Mouse (Mus musculus) gastrocnemius, postnatal 14 days (tissue): Measurements from ENCODE around the gene Gm21876. TPM values are rescaled to one million over a fixed set of nuclear protein-coding genes. Genes with fewer than 3 reads are reported as not detected.
"Not testable (repeated sequence)": the region's sequence is repeated elsewhere in the genome, so short reads cannot be mapped to it uniquely, and the experiment has no call there.

ENCODE experiments used
- DNase-seq: peaks from one replicate; pipeline ENCODE4 v3.0.0; 2021; ENCODE audit warnings: mixed read lengths
- intact Hi-C: fragments of 180-260 bp; cut with DNase I; formaldehyde crosslinking; loops from one replicate; pipeline ENCODE4 v1.15.1; 2025; ENCODE audit warnings: low total_unique reads
- long read RNA-seq, 2 experiments: library from polyadenylated mRNA; stranded (forward); transcript quantifications; one replicate each; pipeline ENCODE4 v2.0.0; 2021
- total RNA-seq, 2 experiments: library from RNA; stranded (reverse); gene quantifications; 2 replicates each; pipeline ENCODE4 v1.2.3; 2021

Gene Gm21876
- not detected for total RNA-seq
- long read RNA-seq, experiment 1: 0 reads
- long read RNA-seq, experiment 2: 0 reads

DNA sequence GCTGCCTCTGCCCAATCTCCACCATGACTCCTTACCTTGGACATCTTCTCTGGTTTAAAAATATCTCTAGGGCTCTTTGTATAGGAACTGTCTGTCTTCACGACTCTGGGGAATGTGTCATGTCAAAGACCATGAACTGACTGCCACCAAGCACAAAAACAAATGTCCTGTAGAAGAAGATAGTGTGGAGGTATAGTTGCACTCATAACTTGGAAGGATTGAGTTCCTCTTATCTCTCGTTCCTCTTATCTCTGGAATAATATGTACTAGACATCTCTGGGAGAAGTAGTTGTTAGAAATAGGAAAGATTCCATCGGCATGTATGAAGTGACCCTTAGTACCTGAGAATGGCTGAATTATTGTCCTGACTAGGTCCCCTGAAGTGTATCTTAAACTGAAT is at the start of gene Gm21876:
Gene Gm21876, minus strand, starts transcription at position 101 of the 400 bp plus-strand sequence.
- intact Hi-C loops: no loop called here
- DNase-seq: no peak

DNA sequence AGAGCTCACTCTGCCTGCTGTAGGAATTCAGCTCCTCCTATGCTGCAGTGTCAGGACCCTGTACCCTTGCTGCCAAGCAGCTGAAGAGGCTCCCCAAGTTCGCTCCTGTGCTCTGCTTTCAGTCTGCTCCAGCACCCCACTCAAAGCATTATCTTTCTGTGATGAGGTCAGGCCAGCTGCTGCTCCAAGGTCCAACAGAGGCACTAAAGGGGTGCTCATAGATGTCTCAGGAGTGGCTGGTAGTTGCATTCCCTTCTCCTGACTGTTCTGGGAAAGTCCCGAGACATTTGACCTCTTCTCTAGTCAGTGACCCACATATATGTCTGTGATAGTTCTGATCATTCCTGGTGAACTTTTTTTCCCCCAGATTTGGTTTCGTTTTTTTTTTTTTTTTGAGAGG is 45.0 kb upstream of the Gm21876 start:
- intact Hi-C loops: no loop called here
- no peak for DNase-seq

DNA sequence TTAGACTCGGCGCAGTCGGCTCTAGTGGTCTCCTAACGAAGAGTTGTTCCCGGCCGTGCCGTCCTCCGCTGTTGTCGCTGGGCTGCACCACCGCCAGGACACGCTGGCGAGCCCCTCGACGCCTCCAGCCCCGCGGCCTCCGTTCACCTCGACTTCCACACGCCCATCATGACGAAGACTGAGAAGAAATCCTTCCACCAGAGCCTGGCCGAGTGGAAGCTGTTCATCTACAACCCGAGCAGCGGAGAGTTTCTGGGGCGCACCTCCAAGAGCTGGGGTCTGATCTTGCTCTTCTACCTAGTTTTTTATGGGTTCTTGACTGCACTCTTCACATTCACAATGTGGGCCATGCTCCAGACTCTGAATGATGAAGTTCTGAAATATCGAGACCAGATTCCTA is 28.8 kb downstream of the Gm21876 start:
- intact Hi-C loops, DNase-seq: not testable (repeated sequence)

Other genes with a start within 250 kb of the Gm21876 start
- gene Cfp, start 244.1 kb downstream of the Gm21876 start, total RNA-seq: 1 to 10 TPM; 4.3 to 4.4 TPM
- gene Elk1, start 225.0 kb downstream of the Gm21876 start, total RNA-seq: 1 to 10 TPM; 6.4 to 7.3 TPM
- gene Uxt, start 213.6 kb downstream of the Gm21876 start, total RNA-seq: 10 to 100 TPM; 22.2 to 26.2 TPM
- 1 to 10 TPM; 2.1 to 2.5 TPM for gene Zfp182, start 113.3 kb downstream of the Gm21876 start, total RNA-seq
- gene Spaca5, start 107.2 kb downstream of the Gm21876 start, total RNA-seq: not detected
- under 1 TPM; 0.33 to 0.53 TPM for gene Zfp300, start 86.1 kb downstream of the Gm21876 start, total RNA-seq
- not detected for gene Ssxa1, start 59.8 kb downstream of the Gm21876 start, total RNA-seq